Mouse (Mus musculus) lung, adult 2 months (tissue): ENCODE results near the gene Tom1. TPM values are rescaled to one million over a fixed set of nuclear protein-coding genes. Genes with fewer than 3 reads are reported as not detected.

Experiments
- DNase-seq: peaks from one replicate; pipeline ENCODE4 v3.0.0; 2022
- H3K4me1 ChIP-seq: fragments of 200-500 bp; 2 replicates; pipeline ENCODE4 v1.6.1; 2011; ENCODE audit warnings: low read length; ENCODE audit not compliant: control insufficient read depth, insufficient read depth
- H3K4me3 ChIP-seq: fragments of 200-500 bp; replicated peaks from 2 replicates; pipeline ENCODE3; 2011; ENCODE audit warnings: low read depth, mild to moderate bottlenecking, control low read depth, low read length; ENCODE audit errors: extremely low read depth
- CTCF ChIP-seq: fragments of 200-500 bp; IDR thresholded peaks from 2 replicates; pipeline ENCODE4 v1.5.1; 2011; ENCODE audit warnings: mild to moderate bottlenecking, low read length, control low read depth; ENCODE audit not compliant: insufficient read depth
- POLR2A ChIP-seq: fragments of 200-500 bp; IDR thresholded peaks from 2 replicates; pipeline ENCODE4 v1.6.1; 2011; ENCODE audit warnings: low read depth, mild to moderate bottlenecking, control low read depth, low read length, borderline replicate concordance; ENCODE audit errors: extremely low read depth
- WGBS: fragments of 180-500 bp; shearing (Covaris S2); methylation state at CpG from one replicate; pipeline ENCODE4 v1.1.7; 2018; 5-methylcytosine and 5-hydroxymethylcytosine counted together
- polyA plus RNA-seq: library from polyadenylated mRNA; depleted of rRNA; stranded (reverse); fragments of >200 nt; gene quantifications from 2 replicates; pipeline ENCODE4 v1.2.3, GENCODE M21; 2012; rRNA removed

Gene Tom1
- 33.3 and 66.5 TPM in 2 replicates for polyA plus RNA-seq

DNA sequence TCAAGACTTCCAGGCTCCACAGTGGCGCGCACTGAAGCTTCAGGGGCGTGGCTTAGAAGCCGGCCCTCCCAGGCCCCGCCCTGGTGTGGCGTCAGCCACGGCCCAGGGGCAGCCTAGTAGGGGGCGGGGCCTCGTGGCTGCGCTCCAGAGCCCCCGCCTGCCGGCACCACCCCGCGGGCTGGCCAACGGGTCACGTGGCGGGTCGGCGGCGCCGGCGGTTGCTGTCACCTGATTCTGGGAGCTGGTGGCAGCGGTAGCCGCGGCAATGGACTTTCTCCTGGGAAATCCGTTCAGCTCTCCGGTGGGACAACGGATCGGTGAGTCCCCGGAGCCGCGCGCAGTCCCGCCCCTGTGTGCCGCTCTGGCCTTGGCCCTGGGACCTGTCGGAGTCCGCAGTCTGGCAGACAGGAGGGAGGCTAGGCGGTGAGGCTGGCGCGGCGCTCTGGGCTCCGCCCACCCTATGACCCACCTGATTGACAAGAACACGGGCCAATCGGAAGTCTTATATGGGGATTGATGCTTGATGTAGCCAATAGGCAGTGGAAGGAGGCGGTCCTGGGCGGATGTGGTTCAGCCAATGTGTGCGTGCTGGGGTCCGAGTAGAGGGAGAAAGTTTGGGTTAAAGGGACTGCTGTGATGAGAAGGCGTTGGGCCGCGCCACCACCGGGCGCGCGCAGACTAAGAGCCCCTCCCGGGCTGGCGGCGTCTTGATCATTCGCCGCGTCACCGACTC is at the start of gene Tom1:
Gene Tom1 (plus strand): TSS at position 195 of the 733 bp plus-strand sequence.
- under 1% methylated on average over 62 of the region's 62 CpGs for whole genome bisulfite sequencing

DNA sequence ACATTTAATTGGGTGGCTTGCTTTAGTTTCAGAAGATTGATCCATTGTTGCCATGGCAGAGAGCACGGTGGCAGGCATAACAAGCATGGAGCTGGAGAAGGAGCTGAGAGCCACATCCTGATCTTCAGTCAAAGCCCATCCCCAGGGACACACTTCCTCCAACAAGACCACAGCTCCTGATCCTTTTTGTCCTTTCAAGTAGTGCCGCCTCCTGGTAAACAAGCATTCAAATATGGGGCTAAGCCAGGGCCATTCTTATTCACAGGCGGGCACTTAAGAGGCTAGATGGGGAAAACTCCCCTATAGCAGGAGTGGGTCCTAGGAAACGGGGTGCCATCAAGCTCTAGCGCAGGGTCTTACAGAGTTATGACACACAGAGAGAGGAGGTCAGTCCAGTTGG is 46.1 kb upstream of the Tom1 start:
- 81% methylated on average over 5 of the region's 5 CpGs for WGBS
- no peak for TF ChIP-seq POLR2A
- TF ChIP-seq CTCF: no peak
- Histone ChIP-seq H3K4me1 (no peaks in the 10 kb centered on the region; the same call in 1 of the 2 replicates), H3K4me3 (no peak overlapping the region)
- no peak for DNase-seq

More for the DNA sequence above, at the start of gene Tom1:
- Histone ChIP-seq H3K4me1 (peaks cover 8% of the 10 kb centered on the region), H3K4me3 (peak within 1 kb of the TSS; percentile 74)
- peak; percentile 100 for DNase-seq
- no peak for TF ChIP-seq CTCF
- peak; percentile 48; the same call in 1 of the 2 replicates for TF ChIP-seq POLR2A

DNA sequence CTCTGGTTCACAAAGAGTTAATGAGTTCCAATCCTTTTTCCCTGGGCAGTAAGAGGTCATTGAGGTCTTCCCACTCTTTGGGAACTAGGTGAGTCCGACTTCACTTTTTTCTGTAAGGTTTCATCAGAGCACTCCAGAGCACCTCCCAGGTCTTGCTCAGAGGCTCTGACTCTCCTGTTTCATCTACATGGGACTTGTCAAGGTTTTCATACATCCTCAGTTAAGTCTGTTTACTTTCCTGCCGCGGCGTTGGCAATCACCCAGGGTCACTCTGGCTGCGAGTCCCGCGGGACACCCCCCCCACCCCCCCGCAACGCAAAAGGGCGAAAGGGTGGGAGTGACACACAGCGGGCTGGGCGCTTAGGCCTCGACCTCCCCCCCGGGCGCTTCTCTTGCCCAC is 43.5 kb upstream of the Tom1 start:
- WGBS: 10% methylated on average over 15 of the region's 15 CpGs
- no peak for TF ChIP-seq POLR2A
- no peak for TF ChIP-seq CTCF
- H3K4me3 ChIP-seq: no peak overlapping the region

DNA sequence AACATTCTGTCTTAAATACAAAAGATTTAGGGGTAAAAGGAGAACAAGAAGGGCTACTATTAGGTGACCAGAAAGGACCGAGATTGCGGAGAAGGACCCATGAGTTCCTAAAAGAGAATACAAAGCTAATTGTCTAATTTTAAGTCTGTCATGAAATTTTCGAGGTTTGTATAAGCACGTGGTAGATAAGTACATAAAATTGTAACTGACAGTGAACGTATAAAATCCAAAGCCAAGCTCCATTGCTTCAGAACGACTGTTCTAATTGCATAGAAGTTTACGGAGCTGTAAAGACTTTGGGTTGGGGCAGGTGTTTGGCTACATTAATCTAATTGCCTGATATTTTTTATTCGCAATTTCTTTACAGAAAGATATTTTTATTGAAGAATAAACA is 40.4 kb upstream of the Tom1 start, which contains the start of gene Hmgxb4:
Gene Hmgxb4 (plus strand): TSS at position 276 of the 394 bp plus-strand sequence.
- WGBS: 10% methylated on average over 8 of the region's 8 CpGs
- TF ChIP-seq POLR2A (no peak), CTCF (no peak)
- peaks cover 4% of the 10 kb centered on the region for H3K4me1 ChIP-seq
- peak within 1 kb of the TSS; percentile 57 for H3K4me3 ChIP-seq
- no peak for DNase-seq

More for the DNA sequence above, 43.5 kb upstream of the Tom1 start:
- peak; percentile 28 for DNase-seq
- H3K4me1 ChIP-seq: peaks cover 4% of the 10 kb centered on the region

DNA sequence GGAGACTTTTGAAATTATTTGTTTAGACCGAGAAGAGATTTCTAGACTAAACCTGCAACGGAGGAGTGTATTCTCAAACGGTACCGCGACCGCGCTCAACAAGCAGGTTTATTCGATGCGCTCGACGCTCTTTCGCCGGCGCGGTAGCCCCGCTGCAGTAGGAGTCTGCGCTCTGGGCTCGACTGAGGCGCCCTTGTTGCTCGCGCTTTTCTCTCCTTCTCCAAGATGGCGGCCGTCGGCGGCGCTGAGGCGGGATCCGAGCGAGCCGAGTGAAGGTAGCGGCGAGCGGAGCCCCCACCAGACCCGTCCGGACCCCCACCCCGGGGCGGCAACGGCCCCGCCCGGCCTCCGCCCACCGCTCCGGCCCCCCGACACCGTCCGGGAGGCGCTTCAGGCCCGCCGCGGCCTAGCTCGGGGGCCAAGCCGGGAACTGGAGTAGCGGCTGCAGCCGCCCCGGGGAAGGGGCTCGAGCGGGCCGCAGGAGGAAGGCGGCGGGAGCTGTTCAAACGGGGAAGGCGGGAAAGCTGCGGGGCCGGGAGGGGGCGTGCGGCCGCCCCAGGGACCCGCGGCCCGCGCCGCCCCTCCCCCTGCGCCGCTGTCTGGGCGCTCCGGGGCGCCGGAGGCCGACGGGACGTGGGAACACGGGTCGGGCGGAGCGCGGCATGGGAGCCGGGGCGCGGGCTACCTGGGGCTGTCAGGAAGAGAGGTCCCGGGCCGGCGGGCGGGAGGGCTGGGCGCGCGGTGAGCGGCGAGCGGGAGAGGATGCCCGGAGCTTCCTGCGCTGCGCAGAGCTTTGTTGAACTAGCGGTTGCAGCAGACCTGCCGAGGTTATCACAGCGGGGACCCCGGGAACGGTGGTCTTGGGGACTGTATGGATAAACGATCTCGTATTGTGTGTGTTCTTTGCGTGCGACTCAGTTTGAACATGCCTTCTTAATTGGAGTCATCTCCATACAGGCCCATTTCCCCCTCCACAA is 39.7 kb upstream of the Tom1 start:
- 1% methylated on average over 108 of the region's 111 CpGs for WGBS
- DNase-seq: peak; percentile 83
- TF ChIP-seq POLR2A: peak; percentile 26; the same call in 1 of the 2 replicates
- no peak for TF ChIP-seq CTCF
- peak overlapping the region; percentile 57 for H3K4me3 ChIP-seq
- H3K4me1 ChIP-seq: peaks cover 4% of the 10 kb centered on the region

DNA sequence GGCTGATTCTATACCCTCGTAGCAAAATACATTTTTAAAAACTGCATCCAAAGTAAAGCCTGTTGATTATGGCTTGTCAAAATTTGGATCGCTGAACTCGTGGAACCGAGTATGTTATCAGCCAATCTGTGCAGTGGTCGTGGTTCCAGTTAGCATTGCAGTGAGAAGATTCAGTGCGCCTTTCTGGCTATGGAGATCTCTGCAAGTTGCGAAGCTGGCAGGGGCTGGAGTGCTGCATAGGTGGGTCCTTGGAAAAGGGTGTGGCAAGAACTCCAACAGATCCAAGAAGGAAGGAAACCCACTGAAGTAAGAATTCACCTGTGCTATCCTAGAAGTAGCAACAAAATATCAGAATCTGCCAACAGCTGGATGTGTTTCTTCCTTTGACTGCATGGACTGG is 39.0 kb upstream of the Tom1 start:
- TF ChIP-seq CTCF: no peak
- no peak for TF ChIP-seq POLR2A
- Histone ChIP-seq H3K4me1 (peaks cover 4% of the 10 kb centered on the region), H3K4me3 (no peak overlapping the region)
- WGBS: 5% methylated on average over 7 of the region's 7 CpGs
- no peak for DNase-seq

DNA sequence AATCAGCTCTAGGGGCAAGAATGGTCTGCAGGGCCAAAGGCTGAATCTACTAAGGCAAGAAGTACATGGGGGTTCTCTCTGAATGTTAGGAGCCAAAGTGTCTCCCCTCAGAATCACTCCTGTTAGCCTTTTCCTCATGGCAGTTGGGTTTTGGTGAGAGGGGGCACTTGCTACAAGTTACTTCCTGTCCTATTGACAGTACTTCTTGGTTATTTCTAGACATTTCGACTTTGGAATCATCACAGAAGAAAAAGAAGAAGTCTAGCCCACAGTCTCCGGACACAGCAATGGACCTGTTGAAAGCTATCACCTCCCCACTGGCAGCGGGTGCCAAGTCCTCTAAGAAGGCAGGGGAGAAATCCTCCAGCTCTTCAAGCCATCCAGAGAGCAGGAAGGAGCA is 33.1 kb upstream of the Tom1 start:
- DNase-seq: no peak
- WGBS: 82% methylated on average over 3 of the region's 3 CpGs
- TF ChIP-seq POLR2A: no peak
- TF ChIP-seq CTCF: no peak
- no peak overlapping the region for H3K4me3 ChIP-seq
- H3K4me1 ChIP-seq: no peaks in the 10 kb centered on the region

DNA sequence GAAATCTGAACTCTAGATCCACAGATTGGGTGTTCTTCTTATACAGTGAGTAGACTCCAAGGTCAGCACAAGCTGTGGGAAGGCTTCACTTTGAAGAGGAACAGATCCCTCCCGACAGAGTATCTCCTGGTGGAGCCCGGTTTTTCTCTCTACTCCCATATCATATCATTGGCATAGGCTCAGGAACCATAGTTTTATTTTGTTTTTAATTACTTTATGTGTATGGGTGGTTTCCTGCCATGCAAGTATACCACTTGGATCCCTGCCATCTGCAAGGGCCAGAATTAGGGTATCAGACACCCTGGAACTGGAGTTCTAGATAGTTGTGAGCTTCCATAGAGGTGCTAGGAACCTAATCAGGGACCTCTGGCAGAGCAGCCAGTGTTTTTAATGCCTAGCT is 24.7 kb upstream of the Tom1 start:
- Histone ChIP-seq H3K4me1 (no peaks in the 10 kb centered on the region), H3K4me3 (no peak overlapping the region)
- 90% methylated on average over 2 of the region's 2 CpGs for WGBS
- DNase-seq: no peak
- TF ChIP-seq CTCF (no peak), POLR2A (no peak)

DNA sequence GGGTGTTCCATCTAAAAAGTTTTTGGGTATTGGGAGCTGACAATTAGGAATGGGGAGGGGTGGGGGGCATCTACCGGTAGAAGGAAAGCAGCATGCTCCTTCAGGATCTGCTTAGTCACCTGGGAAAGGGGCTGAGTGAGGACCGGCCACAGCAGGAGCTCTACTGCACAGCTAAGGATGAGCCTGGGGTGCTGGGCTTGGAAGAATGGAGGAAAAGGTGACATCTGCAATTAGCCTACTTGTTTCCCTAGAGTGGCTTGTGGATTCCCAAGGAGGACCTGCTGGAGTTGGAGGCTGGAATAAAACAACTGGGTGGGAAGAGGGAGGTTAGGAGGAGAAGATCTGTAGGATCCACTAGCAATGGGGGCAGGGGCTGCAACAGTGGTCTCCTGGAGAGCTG is 19.9 kb upstream of the Tom1 start:
- TF ChIP-seq POLR2A (no peak), CTCF (no peak)
- DNase-seq: no peak
- WGBS: 52% methylated on average over 2 of the region's 2 CpGs
- Histone ChIP-seq H3K4me3 (no peak overlapping the region), H3K4me1 (no peaks in the 10 kb centered on the region)
